Mouse (Mus musculus) heart, postnatal 25 days (tissue): ENCODE data around the gene Zmynd8. TPM values are rescaled to one million over a fixed set of nuclear protein-coding genes. Genes with fewer than 3 reads are reported as not detected.
A peak's percentile ranks its signal among the peaks of the same experiment; 100 is the strongest.
"Not testable (repeated sequence)": the region's sequence is repeated elsewhere in the genome, so short reads cannot be mapped to it uniquely, and the experiment has no call there.

Source experiments
- DNase-seq: peaks from one replicate; pipeline ENCODE4 v3.0.0; 2022; ENCODE audit warnings: low spot score
- intact Hi-C: fragments of 180-260 bp; cut with DNase I; formaldehyde crosslinking; loops from one replicate; pipeline ENCODE4 v1.15.1; 2025
- total RNA-seq, 2 experiments: library from RNA; stranded (reverse); gene quantifications; 2 replicates each; pipeline ENCODE4 v1.2.3; 2021

Zmynd8 gene
- total RNA-seq, 2 experiments from 2014 or later, result 44.5 to 48.7 TPM

DNA sequence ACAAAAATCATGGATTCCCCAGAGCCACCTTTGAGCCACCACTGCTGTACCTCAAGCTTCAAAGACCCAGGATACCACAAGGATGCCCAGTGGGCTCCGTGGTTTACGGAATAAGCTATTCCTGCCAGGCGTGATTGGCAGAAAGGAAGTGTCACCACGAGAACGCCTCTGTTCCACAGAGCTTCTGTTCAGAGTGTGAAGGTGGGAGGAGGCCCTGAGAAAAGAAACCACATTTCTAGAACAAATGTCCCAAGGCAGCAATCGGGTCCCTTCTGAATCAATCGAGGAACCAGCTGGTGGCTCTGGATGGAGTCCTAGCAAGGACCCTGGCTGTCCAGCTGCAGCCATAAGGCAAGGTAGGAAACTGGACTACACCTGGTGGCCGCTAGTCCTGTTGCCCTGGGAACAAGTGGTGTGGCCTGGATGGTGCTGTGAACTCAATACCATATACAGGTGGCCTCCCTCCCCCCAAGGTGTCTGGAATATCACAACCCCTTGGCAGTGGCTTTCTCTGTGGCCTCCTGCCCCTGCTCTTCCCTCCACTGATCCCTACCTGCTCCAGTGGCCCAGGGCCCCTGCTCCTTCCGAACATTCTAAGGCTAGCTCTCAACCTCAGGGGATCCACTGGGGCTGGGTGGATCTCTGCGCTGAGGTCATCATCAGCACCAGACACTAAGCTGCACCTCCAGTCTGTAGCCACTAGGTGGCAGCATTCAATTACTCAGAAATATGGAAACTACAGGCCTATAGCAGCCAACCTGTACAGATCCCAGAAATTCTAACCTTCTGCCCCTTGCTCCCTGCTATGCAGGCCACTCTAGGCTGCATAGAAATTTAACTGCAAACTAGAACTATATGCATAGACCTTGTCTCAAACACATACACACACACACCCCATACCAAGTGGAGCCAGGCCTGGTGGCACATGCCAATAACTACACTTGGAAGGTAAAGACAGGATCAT is 79.5 kb downstream of the Zmynd8 start:
- peak; percentile 52 for DNase-seq
- intact Hi-C loops, result loop anchor here (1.0 kb wide), 1 partner anchor 95 kb away; no protein-coding TSS in a partner anchor

DNA sequence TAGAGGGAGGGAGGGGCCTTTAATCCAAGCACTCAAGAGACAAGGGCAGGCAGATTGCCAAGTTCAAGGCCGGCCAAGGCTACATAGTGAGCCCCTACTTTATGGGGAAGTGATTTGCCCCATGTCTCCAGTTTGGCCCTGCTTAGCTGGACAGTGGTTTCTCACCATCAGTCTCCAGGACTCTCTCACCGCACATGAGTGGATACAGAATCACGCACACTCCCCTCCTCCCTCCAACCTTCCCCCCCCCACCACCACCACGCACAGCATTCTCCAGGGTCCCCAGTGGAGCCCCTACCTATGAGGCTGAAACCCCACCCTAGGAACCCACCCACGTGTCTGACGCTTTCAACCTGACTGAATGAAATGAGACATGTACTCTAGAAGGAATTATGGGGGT is 80.2 kb downstream of the Zmynd8 start:
- intact Hi-C loops, result no loop called here
- no peak for DNase-seq

GRCm38 (mm10) chr2:165817437-165817836 is 81.4 kb downstream of the Zmynd8 start:
- intact Hi-C loops, result no loop called here

DNA sequence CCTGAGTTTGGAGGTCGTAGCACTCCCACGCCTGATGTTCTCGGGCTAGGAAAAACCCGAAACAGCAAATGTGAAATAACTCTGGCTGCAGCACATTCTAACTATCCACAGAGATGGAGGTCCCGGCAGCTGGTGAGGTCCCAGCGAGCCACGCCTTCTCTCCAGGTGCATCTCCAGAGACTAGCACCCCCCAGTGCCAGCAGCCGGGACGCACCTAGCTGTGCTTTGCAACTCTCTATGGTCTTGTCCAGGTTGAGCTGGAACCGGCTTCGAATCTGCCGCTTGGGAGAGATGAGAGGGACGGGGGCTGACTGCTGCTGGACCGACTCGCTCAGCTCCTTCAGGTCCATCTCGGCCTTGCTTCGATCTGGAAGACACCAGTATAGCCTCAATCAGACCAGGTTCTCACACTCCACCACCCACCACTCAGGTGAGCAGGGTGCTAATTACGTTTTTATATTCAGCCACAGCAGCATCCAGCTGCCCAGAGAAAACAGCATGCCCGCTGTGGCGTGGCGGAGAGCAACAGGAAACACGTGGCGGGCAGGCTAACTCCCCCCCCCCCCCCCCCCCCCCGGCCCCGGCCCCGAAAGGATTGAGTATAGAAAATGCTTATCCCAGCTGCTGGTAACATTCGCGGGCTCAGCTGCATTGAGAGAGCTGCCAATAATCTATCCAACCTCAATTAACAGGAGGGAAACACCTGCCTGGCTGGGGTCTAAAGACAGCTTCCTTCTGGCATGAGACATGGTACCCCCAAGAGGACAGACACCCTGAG is 83.5 kb downstream of the Zmynd8 start:
- DNase-seq, result no peak
- intact Hi-C loops, result no loop called here

More at GRCm38 (mm10) chr2:165817437-165817836, 81.4 kb downstream of the Zmynd8 start:
- no peak for DNase-seq

GRCm38 (mm10) chr2:165812889-165813288 is 85.9 kb downstream of the Zmynd8 start:
- no peak for DNase-seq
- intact Hi-C loops, result no loop called here

DNA sequence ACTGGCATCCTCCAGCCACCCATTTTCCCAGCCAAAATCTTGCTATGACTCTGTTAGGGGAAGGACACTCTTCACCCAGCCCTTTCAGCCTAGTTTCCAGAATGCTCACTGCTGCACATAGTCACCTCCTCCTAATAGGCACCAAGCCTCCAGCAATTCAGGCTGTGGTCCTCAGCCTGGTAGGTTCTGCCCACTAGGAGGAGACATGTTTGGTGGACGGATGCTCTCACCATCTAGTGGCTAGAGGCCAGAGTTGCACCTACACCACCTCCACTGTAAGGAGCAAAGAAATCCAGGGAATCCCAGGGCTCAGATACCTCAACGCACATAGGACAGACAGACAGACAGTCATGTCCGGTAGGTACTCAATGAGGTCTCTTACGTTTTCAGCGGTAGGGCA is 87.3 kb downstream of the Zmynd8 start:
- DNase-seq, result no peak

DNA sequence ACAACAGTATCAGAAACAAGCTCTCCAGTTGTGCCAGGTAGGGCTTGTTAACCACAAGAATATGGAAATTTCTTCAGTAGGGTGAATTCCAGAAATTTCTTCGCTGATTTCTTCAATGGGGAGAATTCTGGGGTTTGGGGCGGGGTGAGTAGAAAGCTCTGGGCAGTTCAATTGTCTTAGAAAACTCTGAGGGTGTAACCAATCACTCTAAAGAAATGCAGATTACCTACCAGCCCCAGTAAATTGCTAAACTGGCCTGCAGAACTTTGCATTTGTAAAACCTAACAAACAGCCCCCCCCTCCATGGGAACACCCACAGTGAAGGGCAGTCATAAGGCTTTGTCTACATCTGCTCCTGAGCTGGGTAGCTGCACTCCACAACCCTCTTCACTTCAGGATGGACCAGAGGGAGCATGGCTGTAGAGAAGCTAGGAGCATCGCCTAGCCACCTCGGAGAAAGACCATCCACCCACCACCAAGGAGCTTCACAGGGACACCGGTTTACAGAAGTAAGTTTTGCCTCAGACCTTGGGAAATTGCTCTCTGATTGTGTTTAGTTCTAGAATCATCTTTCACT is 88.8 kb downstream of the Zmynd8 start:
- intact Hi-C loops, result no loop called here
- no peak for DNase-seq

More for the DNA sequence above, 87.3 kb downstream of the Zmynd8 start:
- intact Hi-C loops, result no loop called here

DNA sequence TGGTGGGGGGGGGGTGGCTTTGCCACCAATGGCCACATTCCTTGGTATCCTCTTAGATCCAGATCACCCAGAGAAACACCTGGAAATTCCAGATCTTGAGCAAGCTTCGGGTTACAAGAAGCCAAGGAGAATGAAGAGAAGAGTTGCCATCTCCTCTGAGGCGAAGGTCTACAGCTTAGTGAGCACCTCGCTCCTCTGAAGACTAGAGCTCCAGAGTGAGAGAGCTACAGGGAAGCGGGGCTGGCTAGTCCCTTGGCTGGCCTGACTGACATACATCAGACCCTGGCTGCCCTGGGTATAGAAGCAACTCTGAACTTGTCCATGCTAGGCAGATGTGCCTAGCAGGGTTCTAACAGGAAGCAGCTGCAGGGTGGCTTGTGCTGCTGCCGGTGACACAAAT is 89.7 kb downstream of the Zmynd8 start:
- no peak for DNase-seq
- intact Hi-C loops, result no loop called here

DNA sequence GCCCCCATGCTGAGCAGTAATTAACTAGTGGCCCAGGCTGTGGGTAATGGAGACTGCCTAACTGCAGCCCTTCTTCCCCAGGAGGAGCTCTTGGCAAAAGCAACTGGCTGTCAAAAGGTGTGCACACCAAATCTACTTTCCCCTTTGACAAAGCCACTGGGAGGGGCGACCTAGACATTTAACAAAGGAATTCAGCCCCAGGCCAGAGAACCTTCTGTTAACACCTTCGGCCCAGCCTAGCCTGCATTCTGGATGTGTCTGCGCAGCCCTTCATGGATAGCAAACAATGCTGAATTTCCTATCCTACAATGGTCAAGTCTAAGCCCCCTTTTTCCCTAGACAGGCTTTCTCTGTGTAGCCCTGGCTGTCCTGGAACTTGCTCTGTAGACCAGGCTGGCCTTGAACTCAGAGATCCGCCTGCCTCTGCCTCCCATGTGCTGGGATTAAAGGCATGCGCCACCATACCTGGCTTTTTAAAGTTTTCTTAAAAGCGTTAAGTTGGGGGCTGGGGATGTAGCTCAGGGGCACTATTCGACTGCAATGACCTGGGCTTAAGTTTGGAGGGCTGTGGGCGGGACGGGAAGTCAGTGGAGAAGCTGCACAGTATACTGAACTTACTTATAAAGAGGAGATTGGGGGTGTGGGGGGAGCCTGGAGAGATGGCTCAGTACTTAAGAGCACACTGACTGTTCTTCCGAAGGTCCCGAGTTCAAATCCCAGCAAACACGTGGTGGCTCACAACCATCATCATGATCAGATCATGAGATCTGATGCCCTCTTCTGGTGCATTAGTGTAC is 90.4 kb downstream of the Zmynd8 start:
- no peak for DNase-seq
- intact Hi-C loops, result no loop called here

- DNase-seq, intact Hi-C loops: not testable (repeated sequence)
Observed at GRCm38 (mm10) chr2:165800174-165800573, 98.6 kb downstream of the Zmynd8 start.

DNA sequence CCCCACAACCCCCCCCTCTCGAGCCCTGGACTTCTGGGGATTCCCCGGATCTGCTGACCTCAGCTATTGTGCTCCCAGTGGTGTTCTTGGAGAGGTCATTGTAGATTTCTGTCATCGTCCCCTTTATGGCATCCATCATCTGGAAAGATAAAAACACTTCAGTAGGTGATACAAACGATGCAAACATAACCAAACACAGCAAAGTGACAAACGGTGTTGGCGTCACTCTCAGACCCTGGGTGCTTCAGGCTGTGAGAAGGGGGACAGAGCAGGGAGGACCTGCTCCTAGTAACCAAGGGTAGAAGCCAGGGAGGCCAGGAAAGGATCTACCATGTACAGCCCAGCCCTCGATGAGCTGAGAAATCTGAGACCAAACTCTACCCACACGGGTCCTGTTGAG is 100.9 kb downstream of the Zmynd8 start:
- intact Hi-C loops, result no loop called here
- no peak for DNase-seq

GRCm38 (mm10) chr2:165793283-165793638 is 105.6 kb downstream of the Zmynd8 start:
- intact Hi-C loops, result no loop called here
- no peak for DNase-seq

DNA sequence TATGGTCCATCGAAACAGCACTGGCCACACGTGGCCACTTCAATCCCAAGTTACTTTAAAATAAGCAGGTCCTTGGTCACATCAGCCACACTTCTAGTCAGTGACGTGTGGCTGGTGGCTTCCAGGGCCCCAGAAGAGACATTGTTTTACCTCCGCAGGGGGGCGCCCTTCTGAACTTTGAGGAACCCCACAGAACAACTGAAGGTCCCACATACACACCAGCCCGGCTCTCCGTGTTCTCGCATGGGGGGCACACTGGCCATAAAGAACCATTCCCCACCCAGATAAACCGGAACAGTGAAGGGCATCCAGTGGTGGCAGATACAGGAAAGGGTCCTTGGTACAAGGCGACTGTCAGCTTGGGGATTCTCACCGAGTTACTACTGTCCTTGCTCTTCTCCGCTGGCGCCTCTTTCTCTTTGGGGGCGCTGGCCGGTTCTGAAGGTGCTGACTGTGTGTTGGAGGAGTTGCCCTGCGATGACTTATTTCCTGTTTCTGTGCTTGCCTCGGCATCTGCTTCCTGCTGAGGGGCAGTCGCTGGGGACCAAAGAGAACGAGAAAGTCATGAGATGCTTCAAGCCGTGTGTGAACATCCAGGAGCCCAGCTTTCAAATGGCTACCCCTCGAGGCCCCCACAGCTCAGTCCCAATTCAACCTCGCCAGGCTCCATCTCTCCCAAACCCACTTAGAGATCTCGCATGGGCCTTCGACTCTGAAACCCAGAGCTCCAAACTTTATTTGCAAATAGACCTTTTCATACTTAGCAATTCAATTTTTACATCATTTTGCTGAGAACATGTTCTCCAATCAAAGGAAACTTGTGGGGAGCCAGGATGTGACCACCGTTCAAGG is 106.2 kb downstream of the Zmynd8 start:
- intact Hi-C loops, result no loop called here
- DNase-seq, result no peak

DNA sequence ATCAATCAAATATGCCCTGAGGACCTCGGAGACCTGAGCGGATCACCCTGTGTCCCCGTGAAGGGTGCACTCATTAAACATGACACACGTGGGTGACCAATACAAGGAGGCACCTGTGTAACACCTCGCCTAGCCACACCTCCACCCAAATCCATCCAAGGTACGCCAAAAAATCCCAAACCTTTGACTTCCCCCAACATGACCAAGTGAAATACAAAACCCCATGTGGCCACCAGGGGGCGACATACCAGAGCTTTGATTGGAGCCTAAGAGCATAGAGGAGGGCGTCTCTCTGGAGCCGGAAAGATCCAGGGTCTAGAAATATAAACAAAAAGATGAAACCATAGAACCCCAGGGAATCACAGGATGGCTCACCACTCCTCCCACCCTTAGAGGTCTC is 107.2 kb downstream of the Zmynd8 start:
- intact Hi-C loops, result no loop called here
- no peak for DNase-seq

GRCm38 (mm10) chr2:165791026-165791425 is 107.8 kb downstream of the Zmynd8 start:
- no peak for DNase-seq
- intact Hi-C loops, result no loop called here

GRCm38 (mm10) chr2:165789667-165790066 is 109.1 kb downstream of the Zmynd8 start:
- intact Hi-C loops, result loop anchor here (10.0 kb wide), 1 partner anchor 775 kb away; no protein-coding TSS in a partner anchor
- DNase-seq, result no peak

GRCm38 (mm10) chr2:165788796-165789195 is 110.0 kb downstream of the Zmynd8 start:
- intact Hi-C loops, result loop anchor here (10.0 kb wide), 1 partner anchor 776 kb away; no protein-coding TSS in a partner anchor
- no peak for DNase-seq

- peak; percentile 49 for DNase-seq
- intact Hi-C loops, result loop anchor here (10.0 kb wide), 1 partner anchor 777 kb away; no protein-coding TSS in a partner anchor
Observed at GRCm38 (mm10) chr2:165788005-165788404, 110.8 kb downstream of the Zmynd8 start.

DNA sequence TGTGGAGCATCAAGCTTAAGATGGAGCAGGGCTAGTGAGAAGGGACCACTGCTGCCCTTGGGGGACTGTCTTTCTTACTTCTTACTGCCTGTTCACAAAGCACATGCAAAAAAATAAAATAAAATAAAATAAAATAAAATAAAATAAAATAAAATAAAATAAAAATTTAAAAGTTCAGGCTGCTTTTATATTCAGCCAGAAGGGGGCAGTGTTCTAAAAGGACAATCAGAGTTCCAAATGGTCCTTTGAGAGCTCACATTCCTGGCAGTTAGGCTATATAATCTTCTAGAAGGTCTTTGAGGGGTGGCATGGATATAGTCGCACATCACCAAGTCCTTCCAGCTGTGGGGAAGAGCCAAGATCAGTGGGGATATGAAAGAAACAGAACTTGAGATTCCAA is 112.3 kb downstream of the Zmynd8 start:
- DNase-seq, result no peak
- intact Hi-C loops, result loop anchor here (10.0 kb wide), 1 partner anchor 778 kb away; no protein-coding TSS in a partner anchor
